Comparison of ENCODE assay signal across 23 mouse cellular contexts in the genomic region with DNA sequence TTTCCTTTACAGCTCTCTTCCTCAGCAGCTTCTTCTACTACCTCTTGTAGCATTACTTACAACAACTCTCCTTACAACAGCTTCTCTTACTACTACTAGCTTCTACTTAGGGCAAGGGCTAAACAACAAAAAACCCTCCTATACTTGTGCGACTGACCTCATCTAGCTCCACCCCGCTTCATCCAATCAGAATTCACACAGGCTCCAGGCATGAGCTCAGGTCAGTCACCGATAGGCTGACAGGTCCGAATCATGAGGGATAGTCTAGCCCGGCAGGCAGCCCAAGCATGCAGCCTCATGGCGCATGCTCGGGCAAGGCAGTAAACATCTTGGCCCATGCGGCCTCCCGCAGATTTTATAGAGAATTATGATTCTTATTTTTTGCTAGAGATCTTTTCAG.
A peak's percentile ranks its signal among the peaks of the same experiment; 100 is the strongest.
DNase-seq lines count a peak whose midpoint lies in the region; ATAC-seq lines count a peak whose summit lies in the region.
"Had no signal": no experiment of that assay in that cellular context is flagged by ENCODE, and none has a peak within 500 bp of the region (broad histone marks: within the 10 kb centered on the region; RNA-seq: fewer than 3 reads in every experiment).

No protein-coding gene starts in this region.

- 87% methylated on average over 9 of the region's 9 CpGs for WGBS in neural tube, embryonic 14.5 days

- 0 out of 2 replicates have a peak, but pooled peaks have one; percentile 49 for ATAC-seq in neural tube, embryonic 14.5 days (ENCODE audit: low read depth)
- ATAC-seq: forebrain, embryonic 14.5 days; intestine, embryonic 15.5 days; Patski had no signal

- H3K4me3 ChIP-seq in neural tube, embryonic 14.5 days (ENCODE audit: low read depth, low read length) = no peak overlapping the region
- H3K4me3 ChIP-seq: embryonic facial prominence, embryonic 15.5 days; erythroblast, embryonic 14.5 days; forebrain, embryonic 10.5 days; gastrocnemius, adult 2 months; heart, embryonic 12.5 days; hindbrain, embryonic 10.5 days; intestine, embryonic 15.5 days had no signal

- peak; percentile 46 for DNase-seq in cerebellum, adult 9-11 months
- no peak for DNase-seq in cerebellum, adult 9-10 months
- DNase-seq in neural tube, embryonic 10.5 days (ENCODE audit: extremely low spot score, low spot score) = no peak
- DNase-seq in ES-CJ7 (ENCODE audit: low read depth, low spot score) (peak; percentile 92), ZHBTc4 (ENCODE audit: low read depth, low spot score) (peak; percentile 92)
- no peak for DNase-seq in right cerebral cortex, postnatal 36 days (ENCODE audit: low spot score in 2 of 2)
- no peak for DNase-seq in kidney, adult 18-20 months
- DNase-seq: adrenal gland, postnatal 10 days; cerebellum, adult 8-10 months; embryo, embryonic 11 days; gastrocnemius, adult 2 months; gastrocnemius, postnatal 25 days; kidney, adult 8-10 months had no signal

- no peak overlapping the region for H3K4me2 ChIP-seq in neural tube, embryonic 14.5 days (ENCODE audit: low read depth, low read length)
- H3K4me2 ChIP-seq: embryonic facial prominence, embryonic 15.5 days; heart, embryonic 12.5 days; intestine, embryonic 15.5 days had no signal

- no peaks in the 10 kb centered on the region for H3K27me3 ChIP-seq in neural tube, embryonic 14.5 days (ENCODE audit: control insufficient read depth, insufficient read depth, low read length)
- H3K27me3 ChIP-seq: CH12.LX; embryonic facial prominence, embryonic 15.5 days; heart, embryonic 12.5 days; intestine, embryonic 15.5 days; Patski had no signal

- no peaks in the 10 kb centered on the region for H3K4me1 ChIP-seq in neural tube, embryonic 14.5 days (ENCODE audit: control insufficient read depth, insufficient read depth, low read length)
- H3K4me1 ChIP-seq: embryonic facial prominence, embryonic 15.5 days; forebrain, embryonic 10.5 days; heart, embryonic 12.5 days; hindbrain, embryonic 10.5 days; intestine, embryonic 15.5 days had no signal

- H3K9ac ChIP-seq in neural tube, embryonic 14.5 days (replicated peaks; ENCODE audit: low read depth, low read length) = no peak overlapping the region
- H3K9ac ChIP-seq: embryonic facial prominence, embryonic 15.5 days; heart, embryonic 12.5 days; intestine, embryonic 15.5 days had no signal

- H3K27ac ChIP-seq in neural tube, embryonic 14.5 days (ENCODE audit: low read depth, low read length) = no peak overlapping the region
- H3K27ac ChIP-seq: embryonic facial prominence, embryonic 15.5 days; forebrain, embryonic 10.5 days; gastrocnemius, adult 2 months; hindbrain, embryonic 10.5 days; intestine, embryonic 15.5 days had no signal

- no peaks in the 10 kb centered on the region for H3K9me3 ChIP-seq in neural tube, embryonic 14.5 days (ENCODE audit: control insufficient read depth, low read length)
- H3K9me3 ChIP-seq: embryonic facial prominence, embryonic 15.5 days; forebrain, embryonic 10.5 days; heart, embryonic 12.5 days; hindbrain, embryonic 10.5 days; intestine, embryonic 15.5 days had no signal

- no peaks in the 10 kb centered on the region for H3K36me3 ChIP-seq in neural tube, embryonic 14.5 days (ENCODE audit: control insufficient read depth, insufficient read depth, low read length)
- H3K36me3 ChIP-seq: embryonic facial prominence, embryonic 15.5 days; forebrain, embryonic 10.5 days; heart, embryonic 12.5 days; hindbrain, embryonic 10.5 days; intestine, embryonic 15.5 days had no signal

Comparison
In these comparisons a context has a peak if more than half of its experiments do, and no peak if none do; other contexts are left out.
1. DNase-seq: peak in cerebellum, adult 9-11 months (single experiment), ES-CJ7 (single experiment) and ZHBTc4 (single experiment); none in cerebellum, adult 9-10 months (single experiment), neural tube, embryonic 10.5 days (single experiment), right cerebral cortex, postnatal 36 days (0 of 2) and kidney, adult 18-20 months (single experiment).